Comparison of ENCODE assay signal across 10 mouse cellular contexts in genomic region chr19:4232651-4233050, GRCm38 (mm10). TPM values are rescaled to one million over a fixed set of nuclear protein-coding genes. Genes with fewer than 3 reads are reported as not detected.
DNase-seq lines count a peak whose midpoint lies in the region; ATAC-seq and TF ChIP-seq lines count a peak whose summit lies in the region.
"Had no signal": no experiment of that assay in that cellular context is flagged by ENCODE, and none has a peak within 500 bp of the region (broad histone marks: within the 10 kb centered on the region; RNA-seq: fewer than 3 reads in every experiment).

No protein-coding gene starts in this region.

- DNase-seq in heart, adult 18-20 months = no peak
- DNase-seq in G1E (ENCODE audit: low spot score) = no peak
- no peak for DNase-seq in MN1 (ENCODE audit: low spot score)
- no peak for DNase-seq in left cerebral cortex, adult 8-10 months (ENCODE audit: low spot score in 2 of 2)

- no peak for ATAC-seq in heart, embryonic 12.5 days (ENCODE audit: insufficient number of reproducible peaks, low FRiP score)
- ATAC-seq in G1E (ENCODE audit: extremely low read depth, insufficient number of reproducible peaks, low FRiP score, poor library complexity, severe bottlenecking) = no peak
- no peak for ATAC-seq in hindbrain, embryonic 12.5 days (ENCODE audit: low FRiP score)
- no peak for ATAC-seq in midbrain, embryonic 12.5 days (ENCODE audit: low FRiP score, low read depth)
- ATAC-seq in frontal cortex, adult (ENCODE audit: low TSS enrichment) = no peak

- peaks cover 20% of the 10 kb centered on the region for H3K4me1 ChIP-seq in heart, embryonic 12.5 days (replicated peaks)
- H3K4me1 ChIP-seq in G1E (ENCODE audit: insufficient read depth, low read depth, low read length) = peaks cover 32% of the 10 kb centered on the region
- peaks cover 12% of the 10 kb centered on the region for H3K4me1 ChIP-seq in hindbrain, embryonic 12.5 days
- H3K4me1 ChIP-seq in midbrain, embryonic 12.5 days = peaks cover 12% of the 10 kb centered on the region

- H3K4me2 ChIP-seq in heart, embryonic 12.5 days = peak overlapping the region; percentile 82
- H3K4me2 ChIP-seq in hindbrain, embryonic 12.5 days (replicated peaks) = peak overlapping the region; percentile 89
- peak overlapping the region; percentile 88; the same call in 1 of the 2 replicates for H3K4me2 ChIP-seq in midbrain, embryonic 12.5 days (replicated peaks)

- no peak overlapping the region for H3K4me3 ChIP-seq in heart, embryonic 12.5 days
- peak overlapping the region; percentile 75; the same call in 1 of the 2 replicates for H3K4me3 ChIP-seq in G1E (ENCODE audit: low read depth, low read length)
- no peak overlapping the region for H3K4me3 ChIP-seq in hindbrain, embryonic 12.5 days
- H3K4me3 ChIP-seq in midbrain, embryonic 12.5 days = no peak overlapping the region

- no peaks in the 10 kb centered on the region for H3K9me3 ChIP-seq in heart, embryonic 12.5 days (replicated peaks)
- no peaks in the 10 kb centered on the region for H3K9me3 ChIP-seq in G1E (replicated peaks)
- H3K9me3 ChIP-seq in hindbrain, embryonic 12.5 days (replicated peaks) = no peaks in the 10 kb centered on the region
- H3K9me3 ChIP-seq in midbrain, embryonic 12.5 days = no peaks in the 10 kb centered on the region

- H3K9ac ChIP-seq in heart, embryonic 12.5 days = peak overlapping the region; percentile 80
- peak overlapping the region; percentile 82 for H3K9ac ChIP-seq in hindbrain, embryonic 12.5 days
- H3K9ac ChIP-seq in midbrain, embryonic 12.5 days (replicated peaks) = 0 out of 2 replicates have a peak overlapping the region, but pooled peaks have one; percentile 68

- WGBS in heart, embryonic 12.5 days = 78% methylated on average over 7 of the region's 7 CpGs
- 76% methylated on average over 7 of the region's 7 CpGs for WGBS in hindbrain, embryonic 12.5 days
- 81% methylated on average over 7 of the region's 7 CpGs for WGBS in midbrain, embryonic 12.5 days

- no peak for TF ChIP-seq CTCF in G1E (IDR thresholded peaks at IDR 0.05; ENCODE audit: low read depth, low read length)

- peaks cover 35% of the 10 kb centered on the region for H3K27me3 ChIP-seq in heart, embryonic 12.5 days (replicated peaks)
- peaks cover 23% of the 10 kb centered on the region for H3K27me3 ChIP-seq in G1E (ENCODE audit: insufficient read depth, low read length)
- H3K27me3 ChIP-seq in hindbrain, embryonic 12.5 days = peaks cover 20% of the 10 kb centered on the region
- peaks cover 42% of the 10 kb centered on the region for H3K27me3 ChIP-seq in midbrain, embryonic 12.5 days

- no peak overlapping the region for H3K27ac ChIP-seq in heart, embryonic 12.5 days (ENCODE audit: poor library complexity, severe bottlenecking)
- no peak overlapping the region for H3K27ac ChIP-seq in hindbrain, embryonic 12.5 days
- no peak overlapping the region for H3K27ac ChIP-seq in midbrain, embryonic 12.5 days (replicated peaks)

- H3K36me3 ChIP-seq in heart, embryonic 12.5 days = no peaks in the 10 kb centered on the region
- peaks cover 8% of the 10 kb centered on the region for H3K36me3 ChIP-seq in G1E (replicated peaks)
- H3K36me3 ChIP-seq in hindbrain, embryonic 12.5 days = no peaks in the 10 kb centered on the region
- H3K36me3 ChIP-seq in midbrain, embryonic 12.5 days = no peaks in the 10 kb centered on the region

RNA-seq across cellular contexts. Expression of gene Pold4, which starts 1.0 kb away (rescaled TPM):
- 16.6 and 19.4 TPM in 2 replicates for polyA plus RNA-seq in heart, embryonic 12.5 days (2016; fragmentation: Nextera tagmentation; extraction: Ambion mirVana)
- total RNA-seq in heart, adult 18-20 months (2021) = 10 to 100 TPM in 1 of 2 experiments, 1 to 10 TPM in 1; 9.1 to 19.9 TPM
- total RNA-seq in G1E (2014; fragmentation: Nextera tagmentation) = 98.6 and 104 TPM in 2 replicates
- 66.2 and 89.1 TPM in 2 replicates for total RNA-seq in G1E (2017)
- 26.4 and 37.1 TPM in 2 replicates for polyA plus RNA-seq in G1E (2012)
- polyA plus RNA-seq in hindbrain, embryonic 12.5 days (2016; fragmentation: Nextera tagmentation; extraction: Ambion mirVana) = 16.2 and 17.2 TPM in 2 replicates
- 15.2 and 16.1 TPM in 2 replicates for polyA plus RNA-seq in midbrain, embryonic 12.5 days (2016; fragmentation: Nextera tagmentation; extraction: Ambion mirVana)
- 10 to 100 TPM; 16.1 to 23.6 (median 22.1) TPM for total RNA-seq in left cerebral cortex, adult 8-10 months (2022)

RNA-seq across cellular contexts. Expression of gene AC109138.7, which starts 18.5 kb away (rescaled TPM):
- polyA plus RNA-seq in heart, embryonic 12.5 days (2016; fragmentation: Nextera tagmentation; extraction: Ambion mirVana) = not detected in 2 replicates
- total RNA-seq in heart, adult 18-20 months (2021) = not detected
- total RNA-seq in G1E (2014; fragmentation: Nextera tagmentation) (not detected in 2 replicates), G1E (2017) (not detected in 2 replicates)
- 35.4 TPM in 1 of 2 replicates, not detected in the other for polyA plus RNA-seq in G1E (2012)
- not detected in 2 replicates for polyA plus RNA-seq in hindbrain, embryonic 12.5 days (2016; fragmentation: Nextera tagmentation; extraction: Ambion mirVana)
- polyA plus RNA-seq in midbrain, embryonic 12.5 days (2016; fragmentation: Nextera tagmentation; extraction: Ambion mirVana) = not detected in 2 replicates
- total RNA-seq in left cerebral cortex, adult 8-10 months (2022) = not detected
- polyA plus RNA-seq: CD4-positive, CD25-positive, alpha-beta regulatory T cell, adult 4 months; gonadal fat pad, adult 2 months had no signal

RNA-seq across cellular contexts. Expression of gene Clcf1, which starts 18.6 kb away (rescaled TPM):
- 1.3 and 1.4 TPM in 2 replicates for polyA plus RNA-seq in heart, embryonic 12.5 days (2016; fragmentation: Nextera tagmentation; extraction: Ambion mirVana)
- 1 to 10 TPM; 1.2 to 2.3 TPM for total RNA-seq in heart, adult 18-20 months (2021)
- total RNA-seq in G1E (2014; fragmentation: Nextera tagmentation) (not detected in 2 replicates), G1E (2017) (0.06 and 0.27 TPM in 2 replicates)
- polyA plus RNA-seq in G1E (2012) = not detected in 2 replicates
- polyA plus RNA-seq in hindbrain, embryonic 12.5 days (2016; fragmentation: Nextera tagmentation; extraction: Ambion mirVana) = 2.1 and 2.8 TPM in 2 replicates
- 0.48 and 0.94 TPM in 2 replicates for polyA plus RNA-seq in midbrain, embryonic 12.5 days (2016; fragmentation: Nextera tagmentation; extraction: Ambion mirVana)
- 1 to 10 TPM in 2 of 4 experiments, under 1 TPM in 2; 0.65 to 2.4 (median 1.2) TPM for total RNA-seq in left cerebral cortex, adult 8-10 months (2022)

RNA-seq across cellular contexts. Expression of gene Rad9a, which starts 31.2 kb away (rescaled TPM):
- polyA plus RNA-seq in heart, embryonic 12.5 days (2016; fragmentation: Nextera tagmentation; extraction: Ambion mirVana) = 22.6 and 23.1 TPM in 2 replicates
- total RNA-seq in heart, adult 18-20 months (2021) = 1 to 10 TPM; 4.5 to 4.8 TPM
- 61.9 and 93.9 TPM in 2 replicates for total RNA-seq in G1E (2014; fragmentation: Nextera tagmentation)
- 27.5 and 29.2 TPM in 2 replicates for total RNA-seq in G1E (2017)
- 31.3 and 33.6 TPM in 2 replicates for polyA plus RNA-seq in G1E (2012)
- polyA plus RNA-seq in hindbrain, embryonic 12.5 days (2016; fragmentation: Nextera tagmentation; extraction: Ambion mirVana) = 30.5 and 31.2 TPM in 2 replicates
- polyA plus RNA-seq in midbrain, embryonic 12.5 days (2016; fragmentation: Nextera tagmentation; extraction: Ambion mirVana) = 35.0 and 41.5 TPM in 2 replicates
- 10 to 100 TPM in 3 of 4 experiments, 1 to 10 TPM in 1; 9.9 to 12.1 (median 11.0) TPM for total RNA-seq in left cerebral cortex, adult 8-10 months (2022)

RNA-seq across cellular contexts. Expression of gene Ssh3, which starts 36.3 kb away (rescaled TPM):
- 4.5 and 4.7 TPM in 2 replicates for polyA plus RNA-seq in heart, embryonic 12.5 days (2016; fragmentation: Nextera tagmentation; extraction: Ambion mirVana)
- 1 to 10 TPM; 5.6 to 7.4 TPM for total RNA-seq in heart, adult 18-20 months (2021)
- total RNA-seq in G1E (2014; fragmentation: Nextera tagmentation) (1.9 and 2.3 TPM in 2 replicates), G1E (2017) (5.8 and 8.9 TPM in 2 replicates)
- 0.30 and 0.32 TPM in 2 replicates for polyA plus RNA-seq in G1E (2012)
- 10.1 and 10.4 TPM in 2 replicates for polyA plus RNA-seq in hindbrain, embryonic 12.5 days (2016; fragmentation: Nextera tagmentation; extraction: Ambion mirVana)
- polyA plus RNA-seq in midbrain, embryonic 12.5 days (2016; fragmentation: Nextera tagmentation; extraction: Ambion mirVana) = 6.0 and 7.5 TPM in 2 replicates
- 10 to 100 TPM; 40.6 to 55.7 (median 51.5) TPM for total RNA-seq in left cerebral cortex, adult 8-10 months (2022)
